Comparison of ENCODE assay signal across 8 mouse cellular contexts in the genomic region with DNA sequence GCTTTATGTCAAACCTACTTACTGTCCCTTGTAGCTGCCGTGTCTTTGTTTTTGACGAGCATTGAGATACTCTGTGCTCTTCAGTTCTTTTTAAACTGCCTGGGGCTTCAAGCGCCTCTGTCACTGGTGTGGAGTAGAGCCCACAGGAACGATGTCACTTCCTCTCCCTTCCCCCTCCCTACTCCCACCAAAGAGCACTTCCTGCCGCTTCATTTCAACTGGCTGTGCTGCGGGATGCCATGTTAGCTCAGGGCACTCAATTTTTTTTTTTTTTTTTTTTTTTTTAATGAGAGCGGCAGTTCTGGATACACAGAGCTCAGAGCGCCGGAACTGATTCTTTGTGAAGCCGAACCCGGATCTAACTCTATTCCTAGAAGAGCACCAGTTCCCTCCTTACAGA.
DNase-seq lines count a peak whose midpoint lies in the region; ATAC-seq and TF ChIP-seq lines count a peak whose summit lies in the region.
"Had no signal": no experiment of that assay in that cellular context is flagged by ENCODE, and none has a peak within 500 bp of the region (broad histone marks: within the 10 kb centered on the region; RNA-seq: fewer than 3 reads in every experiment).

No protein-coding gene starts in this region.

- peak overlapping the region; percentile 21; the same call in 1 of the 2 replicates for H3K4me2 ChIP-seq in hindbrain, postnatal 0 days (ENCODE audit: low read depth, low read length)
- H3K4me2 ChIP-seq in lung, embryonic 14.5 days, result peak overlapping the region; percentile 19; the same call in 1 of the 2 replicates

- peaks cover 2% of the 10 kb centered on the region; the same call in 1 of the 2 replicates for H3K4me1 ChIP-seq in hindbrain, postnatal 0 days (ENCODE audit: insufficient read depth, low read length)
- H3K4me1 ChIP-seq in lung, embryonic 14.5 days (ENCODE audit: insufficient read depth), result no peaks in the 10 kb centered on the region

- 59% methylated on average over 11 of the region's 11 CpGs for WGBS in hindbrain, postnatal 0 days
- WGBS in lung, embryonic 14.5 days, result 61% methylated on average over 11 of the region's 11 CpGs

- no peaks in the 10 kb centered on the region for H3K27me3 ChIP-seq in hindbrain, postnatal 0 days (ENCODE audit: insufficient read depth, low read length)
- no peaks in the 10 kb centered on the region for H3K27me3 ChIP-seq in lung, embryonic 14.5 days (ENCODE audit: insufficient read depth, low read length)

- no peaks in the 10 kb centered on the region for H3K9me3 ChIP-seq in hindbrain, postnatal 0 days (ENCODE audit: low read length)
- no peaks in the 10 kb centered on the region for H3K9me3 ChIP-seq in lung, embryonic 14.5 days (ENCODE audit: low read depth, low read length)

- TF ChIP-seq CTCF in hindbrain, postnatal 0 days (IDR thresholded peaks at IDR 0.05; ENCODE audit: low read depth), result no peak
- no peak for TF ChIP-seq CTCF in lung, embryonic 14.5 days (IDR thresholded peaks at IDR 0.05; ENCODE audit: low read depth)

- H3K4me3 ChIP-seq in hindbrain, postnatal 0 days (ENCODE audit: low read length), result no peak overlapping the region
- no peak overlapping the region for H3K4me3 ChIP-seq in lung, embryonic 14.5 days (ENCODE audit: low read depth, low read length)
- H3K4me3 ChIP-seq: erythroblast, embryonic 14.5 days had no signal

- H3K36me3 ChIP-seq in hindbrain, postnatal 0 days (ENCODE audit: insufficient read depth, low read length), result no peaks in the 10 kb centered on the region
- no peaks in the 10 kb centered on the region for H3K36me3 ChIP-seq in lung, embryonic 14.5 days (ENCODE audit: insufficient read depth)

- no peak overlapping the region for H3K27ac ChIP-seq in hindbrain, postnatal 0 days
- H3K27ac ChIP-seq in lung, embryonic 14.5 days (ENCODE audit: low read depth), result peak overlapping the region; percentile 69; the same call in 1 of the 2 replicates

- peak; percentile 51 to 67 for DNase-seq in right cerebral cortex, postnatal 10 days (ENCODE audit: low spot score in 2 of 2)
- no peak for DNase-seq in right cerebral cortex, postnatal 4 days
- peak; percentile 19 for DNase-seq in embryo, embryonic 9.5 days (ENCODE audit: extremely low spot score)
- peak; percentile 67 for DNase-seq in hindbrain, postnatal 0 days (ENCODE audit: low spot score)
- peak; percentile 71 for DNase-seq in lung, embryonic 14.5 days
- peak; percentile 69 to 72 for DNase-seq in spleen, postnatal 36 days (ENCODE audit: low spot score in 2 of 2)
- DNase-seq in adipocyte (ENCODE audit: low spot score), result no peak

- peak; percentile 85 for ATAC-seq in hindbrain, postnatal 0 days
- ATAC-seq in lung, embryonic 14.5 days (ENCODE audit: insufficient read depth), result peak; percentile 67

- H3K9ac ChIP-seq in hindbrain, postnatal 0 days (replicated peaks; ENCODE audit: low read length), result no peak overlapping the region
- H3K9ac ChIP-seq in lung, embryonic 14.5 days, result no peak overlapping the region

Comparison
In these comparisons a context has a peak if more than half of its experiments do, and no peak if none do; other contexts are left out.
1. DNase-seq: peak in right cerebral cortex, postnatal 10 days (2 of 2), embryo, embryonic 9.5 days (single experiment), hindbrain, postnatal 0 days (single experiment), lung, embryonic 14.5 days (single experiment) and spleen, postnatal 36 days (2 of 2); none in right cerebral cortex, postnatal 4 days (single experiment) and adipocyte (single experiment).